Mouse (Mus musculus) erythroblast, embryonic 14.5 days (primary cell): ENCODE results near the gene Mtnr1b.

ENCODE experiments used
- GATA1 ChIP-seq: IDR thresholded peaks from 2 replicates; pipeline ENCODE4 v1.6.1; 2012; ENCODE audit warnings: low read length, inconsistent platforms, mixed read lengths
- TAL1 ChIP-seq: IDR thresholded peaks from 3 replicates; pipeline ENCODE4 v1.6.1; 2012; ENCODE audit warnings: low read length, inconsistent platforms, mixed read lengths

DNA sequence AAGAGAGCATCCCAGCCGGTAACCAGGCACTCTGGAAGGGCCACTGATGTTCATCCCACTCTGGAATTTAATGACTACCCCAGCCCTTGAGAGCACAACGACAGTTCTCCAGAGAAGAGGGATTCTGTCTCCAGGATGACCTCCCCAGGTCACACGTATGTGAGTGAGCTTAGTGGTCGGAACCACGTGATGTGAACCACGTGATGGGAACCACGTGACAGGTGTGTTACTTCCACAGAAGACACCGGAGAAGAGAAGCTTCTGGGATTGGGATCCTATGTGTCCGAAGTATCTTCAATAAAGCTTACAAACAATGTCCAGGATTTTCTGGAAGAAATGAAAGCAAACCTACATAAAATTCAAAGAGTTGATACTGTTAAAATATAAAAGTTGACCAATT is 82.3 kb downstream of the Mtnr1b start:
- no peak for TF ChIP-seq GATA1
- TF ChIP-seq TAL1, result no peak
